Mouse (Mus musculus) hindbrain, embryonic 14.5 days (tissue): ENCODE results near the gene Med23. TPM values are rescaled to one million over a fixed set of nuclear protein-coding genes. Genes with fewer than 3 reads are reported as not detected.
A peak's percentile ranks its signal among the peaks of the same experiment; 100 is the strongest.

ENCODE experiments used
- ATAC-seq: fragments of 200-750 bp; cut with Nextera tagmentation; 2 replicates; pipeline ENCODE4 v1.8.0; 2017; ENCODE audit warnings: moderate number of reproducible peaks, mild to moderate bottlenecking, moderate TSS enrichment, moderate library complexity; ENCODE audit not compliant: low FRiP score
- DNase-seq: peaks from one replicate; pipeline ENCODE4 v3.0.0-alpha.2; 2015; ENCODE audit warnings: low spot score
- H3K27ac ChIP-seq: fragments of 300-500 bp; sonication (generic); 2 replicates; pipeline ENCODE4 v1.5.1; 2014; ENCODE audit warnings: mild to moderate bottlenecking, moderate library complexity
- H3K27me3 ChIP-seq: fragments of 300-500 bp; sonication (generic); 2 replicates; pipeline ENCODE4 v1.6.1; 2014; ENCODE audit warnings: mild to moderate bottlenecking, low read length, mixed read lengths; ENCODE audit not compliant: control insufficient read depth, insufficient read depth
- H3K36me3 ChIP-seq: fragments of 300-500 bp; sonication (generic); replicated peaks from 2 replicates; pipeline ENCODE4 v1.6.1; 2014; ENCODE audit not compliant: control insufficient read depth, insufficient read depth
- H3K4me1 ChIP-seq: fragments of 300-500 bp; sonication (generic); replicated peaks from 2 replicates; pipeline ENCODE4 v1.6.1; 2014; ENCODE audit warnings: antibody characterized with exemption, low read length, mixed read lengths; ENCODE audit not compliant: control insufficient read depth, insufficient read depth
- H3K4me2 ChIP-seq: fragments of 300-500 bp; sonication (generic); replicated peaks from 2 replicates; pipeline ENCODE4 v1.6.1; 2014; ENCODE audit warnings: mild to moderate bottlenecking, moderate library complexity
- H3K4me3 ChIP-seq: fragments of 300-500 bp; sonication (generic); replicated peaks from 2 replicates; pipeline ENCODE4 v1.5.1; 2014; ENCODE audit warnings: mild to moderate bottlenecking, low read length
- H3K9ac ChIP-seq: fragments of 300-500 bp; sonication (generic); 2 replicates; pipeline ENCODE4 v1.6.1; 2014
- H3K9me3 ChIP-seq: fragments of 300-500 bp; sonication (generic); 2 replicates; pipeline ENCODE4 v1.6.1; 2016; ENCODE audit warnings: low read length; ENCODE audit not compliant: control insufficient read depth
- WGBS: fragments of 180-500 bp; shearing (Covaris S2); extraction: QIAGEN DNeasy Blood & Tissue Kit; methylation state at CpG from one replicate; pipeline ENCODE4 v1.1.7; 2014; 5-methylcytosine and 5-hydroxymethylcytosine counted together
- polyA plus RNA-seq: library from polyadenylated mRNA; unstranded; fragments of >200 nt; fragmentation: Nextera tagmentation; extraction: Ambion mirVana; gene quantifications from 2 replicates; pipeline ENCODE4 v1.2.1, GENCODE M21; 2014

Med23 gene
- polyA plus RNA-seq, 1 experiment from 2014 or later, result 32.2 TPM

GRCm38 (mm10) chr10:24915486-24915885 is 45.7 kb downstream of the Med23 start:
- H3K9ac ChIP-seq, result no peak overlapping the region
- 93% methylated on average over 6 of the region's 6 CpGs for WGBS
- no peaks in the 10 kb centered on the region for H3K9me3 ChIP-seq
- H3K36me3 ChIP-seq, result peaks cover 79% of the 10 kb centered on the region
- no peaks in the 10 kb centered on the region for H3K4me1 ChIP-seq
- H3K4me3 ChIP-seq, result no peak overlapping the region
- no peak overlapping the region for H3K4me2 ChIP-seq
- H3K27me3 ChIP-seq, result no peaks in the 10 kb centered on the region
- ATAC-seq (no peak), DNase-seq (no peak)
- no peak overlapping the region for H3K27ac ChIP-seq

GRCm38 (mm10) chr10:24922977-24923376 is 53.2 kb downstream of the Med23 start:
- Histone ChIP-seq H3K27ac (no peak overlapping the region), H3K4me3 (no peak overlapping the region), H3K4me1 (0 out of 2 replicates have a peak, but pooled peaks cover 3% of the 10 kb centered on the region), H3K9ac (no peak overlapping the region), H3K4me2 (no peak overlapping the region), H3K27me3 (no peaks in the 10 kb centered on the region), H3K9me3 (no peaks in the 10 kb centered on the region), H3K36me3 (peaks cover 9% of the 10 kb centered on the region)
- DNase-seq, result no peak
- no peak for ATAC-seq
- 83% methylated on average over 4 of the region's 4 CpGs for WGBS

GRCm38 (mm10) chr10:24924296-24924695 is 54.5 kb downstream of the Med23 start:
- Histone ChIP-seq H3K9me3 (no peaks in the 10 kb centered on the region), H3K36me3 (no peaks in the 10 kb centered on the region), H3K4me1 (0 out of 2 replicates have a peak, but pooled peaks cover 3% of the 10 kb centered on the region), H3K27ac (no peak overlapping the region), H3K4me2 (no peak overlapping the region), H3K4me3 (no peak overlapping the region), H3K27me3 (no peaks in the 10 kb centered on the region), H3K9ac (no peak overlapping the region)
- 70% methylated on average over 3 of the region's 3 CpGs for WGBS
- DNase-seq, result no peak
- ATAC-seq, result no peak

GRCm38 (mm10) chr10:24926380-24926779 is 56.6 kb downstream of the Med23 start:
- no peak overlapping the region for H3K27ac ChIP-seq
- no peak overlapping the region for H3K4me3 ChIP-seq
- no peaks in the 10 kb centered on the region for H3K27me3 ChIP-seq
- H3K4me1 ChIP-seq, result 0 out of 2 replicates have a peak, but pooled peaks cover 3% of the 10 kb centered on the region
- H3K9me3 ChIP-seq, result no peaks in the 10 kb centered on the region
- 30% methylated on average over 10 of the region's 10 CpGs for WGBS
- no peak overlapping the region; the same call in 1 of the 2 replicates for H3K4me2 ChIP-seq
- DNase-seq, result peak; percentile 46
- peak; percentile 84; the same call in 1 of the 2 replicates for ATAC-seq
- H3K36me3 ChIP-seq, result no peaks in the 10 kb centered on the region
- 0 out of 2 replicates have a peak overlapping the region, but pooled peaks have one; percentile 24 for H3K9ac ChIP-seq

GRCm38 (mm10) chr10:24926962-24927720 is 57.4 kb downstream of the Med23 start, which contains the start of gene Arg1:
TSS of gene Arg1 (minus strand) at chr10:24927484.
- 0 out of 2 replicates have a peak, but pooled peaks have one; percentile 18 for ATAC-seq
- DNase-seq, result no peak
- Histone ChIP-seq H3K36me3 (no peaks in the 10 kb centered on the region), H3K4me1 (0 out of 2 replicates have a peak, but pooled peaks cover 3% of the 10 kb centered on the region), H3K9me3 (no peaks in the 10 kb centered on the region), H3K4me2 (peak within 1 kb of the TSS; percentile 4; the same call in 1 of the 2 replicates), H3K27ac (no peak within 1 kb of the TSS), H3K4me3 (no peak within 1 kb of the TSS), H3K27me3 (no peaks in the 10 kb centered on the region), H3K9ac (0 out of 2 replicates have a peak within 1 kb of the TSS, but pooled peaks have one; percentile 24)
- 54% methylated on average over 14 of the region's 14 CpGs for WGBS

- 38% methylated on average over 12 of the region's 12 CpGs for WGBS
- ATAC-seq, result no peak
- Histone ChIP-seq H3K4me2 (no peak overlapping the region), H3K4me3 (no peak overlapping the region), H3K36me3 (no peaks in the 10 kb centered on the region), H3K4me1 (0 out of 2 replicates have a peak, but pooled peaks cover 3% of the 10 kb centered on the region), H3K27ac (no peak overlapping the region), H3K9me3 (no peaks in the 10 kb centered on the region), H3K27me3 (no peaks in the 10 kb centered on the region), H3K9ac (no peak overlapping the region)
- no peak for DNase-seq
Observed at GRCm38 (mm10) chr10:24928072-24928471, 58.3 kb downstream of the Med23 start.

- WGBS, result 84% methylated on average over 6 of the region's 6 CpGs
- Histone ChIP-seq H3K9ac (no peak overlapping the region), H3K9me3 (no peaks in the 10 kb centered on the region), H3K4me2 (no peak overlapping the region), H3K36me3 (no peaks in the 10 kb centered on the region), H3K27ac (no peak overlapping the region), H3K27me3 (no peaks in the 10 kb centered on the region), H3K4me3 (no peak overlapping the region), H3K4me1 (0 out of 2 replicates have a peak, but pooled peaks cover 3% of the 10 kb centered on the region)
- DNase-seq (no peak), ATAC-seq (no peak)
Observed at GRCm38 (mm10) chr10:24930143-24930542, 60.4 kb downstream of the Med23 start.

- WGBS, result 91% methylated on average over 3 of the region's 3 CpGs
- Histone ChIP-seq H3K36me3 (no peaks in the 10 kb centered on the region), H3K4me2 (no peak overlapping the region), H3K27ac (no peak overlapping the region), H3K27me3 (no peaks in the 10 kb centered on the region), H3K9me3 (no peaks in the 10 kb centered on the region), H3K4me3 (no peak overlapping the region), H3K4me1 (no peaks in the 10 kb centered on the region), H3K9ac (no peak overlapping the region)
- DNase-seq (no peak), ATAC-seq (no peak)
Observed at GRCm38 (mm10) chr10:24947871-24948270, 78.1 kb downstream of the Med23 start.

- Histone ChIP-seq H3K36me3 (no peaks in the 10 kb centered on the region), H3K4me3 (no peak overlapping the region), H3K27me3 (no peaks in the 10 kb centered on the region), H3K27ac (no peak overlapping the region), H3K9ac (no peak overlapping the region), H3K4me1 (no peaks in the 10 kb centered on the region), H3K9me3 (no peaks in the 10 kb centered on the region), H3K4me2 (no peak overlapping the region)
- DNase-seq, result no peak
- no peak for ATAC-seq
- WGBS, result 91% methylated on average over 8 of the region's 8 CpGs
Observed at GRCm38 (mm10) chr10:24948278-24948677, 78.5 kb downstream of the Med23 start.
